Mouse (Mus musculus): ENCODE results near the gene Mrpl40. TPM values are rescaled to one million over a fixed set of nuclear protein-coding genes. Genes with fewer than 3 reads are reported as not detected.

Gene Mrpl40
- 104 TPM for polyA plus RNA-seq (2017; shearing (Covaris generic))

DNA sequence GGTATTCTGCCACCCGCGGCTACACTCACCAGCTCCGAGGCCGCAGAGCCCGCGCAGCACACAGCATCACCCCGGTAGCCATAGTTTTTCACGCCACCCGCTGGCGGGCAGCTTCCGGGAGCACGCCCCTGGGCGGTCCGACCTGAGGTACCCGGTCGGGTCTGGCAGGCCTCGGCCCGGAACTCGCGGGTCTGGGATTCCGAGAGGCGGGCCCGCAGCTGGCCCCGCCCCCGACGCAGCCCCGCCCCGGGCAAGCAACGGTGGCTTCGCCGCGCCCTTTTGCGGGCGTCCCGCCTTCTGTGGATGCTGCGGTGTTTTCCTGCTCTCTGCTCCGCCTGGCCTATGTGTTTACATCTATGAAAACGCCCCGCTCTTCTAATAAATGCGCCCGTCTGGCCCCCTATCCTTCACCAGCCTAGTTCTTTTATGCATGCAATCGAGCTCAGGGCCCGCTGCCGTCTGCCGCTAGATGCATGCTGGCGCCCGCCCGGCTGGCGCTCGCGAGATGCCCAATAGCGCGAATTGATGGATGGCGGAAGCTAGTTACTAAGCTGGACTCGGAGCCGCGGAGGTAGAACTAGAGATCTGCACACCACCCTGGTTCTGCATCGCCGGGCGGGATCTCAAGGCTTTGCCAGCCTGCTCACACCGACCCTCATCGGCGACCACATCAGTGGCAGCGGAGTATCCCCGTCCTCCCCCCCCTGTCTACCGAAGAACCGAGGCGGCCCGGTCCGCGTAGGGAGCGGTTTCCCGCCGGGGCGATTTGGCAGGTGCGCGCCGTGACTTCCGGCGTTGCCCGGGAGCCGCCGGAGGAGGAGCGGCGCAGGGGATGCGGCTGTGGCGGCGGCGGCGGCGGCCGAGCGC lies at the start of gene Mrpl40, which contains the start of gene Hira:
TSS of gene Mrpl40 (minus strand) at position 421 of the 867 bp plus-strand sequence.
TSS of gene Hira (plus strand) at position 596 of the 867 bp plus-strand sequence.

DNA sequence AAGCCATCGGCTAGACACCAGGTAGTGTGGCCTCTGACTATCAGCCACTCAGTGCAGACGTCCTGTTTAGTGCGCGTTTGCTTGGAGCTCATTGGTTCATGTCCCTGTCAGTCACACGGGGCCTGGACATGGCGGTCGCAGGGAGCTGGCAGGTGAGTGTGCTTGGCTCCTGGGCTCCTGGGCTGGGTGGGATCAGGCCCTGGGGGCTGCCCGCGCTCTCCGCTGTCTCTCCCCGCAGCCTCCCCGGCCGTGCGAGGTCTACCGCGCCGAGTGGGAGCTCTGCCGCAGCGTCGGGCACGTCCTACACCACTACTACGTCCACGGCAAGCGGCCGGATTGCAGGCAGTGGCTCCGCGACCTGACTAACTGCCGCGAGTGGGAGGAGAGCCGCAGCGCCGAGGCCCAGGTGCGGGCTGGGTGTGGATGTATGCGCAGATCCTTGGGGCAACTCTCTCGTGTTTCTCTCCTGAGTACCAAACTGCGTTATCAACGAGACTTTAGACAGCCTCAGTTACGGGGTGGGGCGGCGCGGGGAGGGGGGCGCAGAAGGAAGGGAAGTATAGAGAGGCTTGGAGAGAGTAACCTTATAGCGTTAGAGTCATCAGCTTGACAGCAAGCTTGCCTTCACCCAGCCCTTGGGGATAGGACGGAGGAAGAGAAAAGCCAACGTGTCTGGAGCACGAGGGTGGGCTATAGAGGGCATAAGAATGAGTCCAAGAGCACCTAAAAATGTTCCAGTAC lies 40.0 kb downstream of the Mrpl40 start, which contains the start of the genes 2510002D24Rik and Gm28539:
TSS of gene 2510002D24Rik (plus strand) at position 111 of the 741 bp plus-strand sequence.
TSS of gene Gm28539 (plus strand) at position 117 of the 741 bp plus-strand sequence.

Other genes with a start within 250 kb of the Mrpl40 start
- gene Sept5, start 246.9 kb downstream of the Mrpl40 start, polyA plus RNA-seq (2017; shearing (Covaris generic)), result 0.33 TPM
- gene Cldn5, start 100.0 kb downstream of the Mrpl40 start, polyA plus RNA-seq (2017; shearing (Covaris generic)), result not detected
- gene Ufd1, start 65.1 kb downstream of the Mrpl40 start, polyA plus RNA-seq (2017; shearing (Covaris generic)), result 158 TPM
- gene Cdc45, start 64.9 kb downstream of the Mrpl40 start, polyA plus RNA-seq (2017; shearing (Covaris generic)), result 7.2 TPM
- 74.0 TPM for gene 2510002D24Rik, start 40.3 kb downstream of the Mrpl40 start, polyA plus RNA-seq (2017; shearing (Covaris generic))
- gene Gm28539, start 40.3 kb downstream of the Mrpl40 start, polyA plus RNA-seq (2017; shearing (Covaris generic)), result not detected
- 8.0 TPM for gene Hira, start 175 bp upstream of the Mrpl40 start, polyA plus RNA-seq (2017; shearing (Covaris generic))

All from CD4-positive, CD25-positive, alpha-beta regulatory T cell, adult 9 weeks (primary cell).